Mouse (Mus musculus): ENCODE measurements around the gene Apex2. TPM values are rescaled to one million over a fixed set of nuclear protein-coding genes. Genes with fewer than 3 reads are reported as not detected.

Gene Apex2
- polyA plus RNA-seq (2015; fragmentation: Nextera tagmentation; extraction: Ambion mirVana) = 5.0 and 7.0 TPM in 2 replicates

GRCm38 (mm10) chrX:150589696-150590095, at the start of gene Apex2:
Apex2 (minus strand) TSS chrX:150589868.

GRCm38 (mm10) chrX:150588023-150588764, 1.5 kb downstream of the Apex2 start, which contains the start of gene Pfkfb1:
Pfkfb1 (plus strand) TSS chrX:150588229.

GRCm38 (mm10) chrX:150547239-150547638, 42.4 kb downstream of the Apex2 start, which contains the start of gene Alas2:
Alas2 (plus strand) TSS chrX:150547375.

Small RNA genes within 50 kb of the gene (microRNA-seq; reads per million reads assigned to microRNA genes)
- gene Mir3620 = 0 to 0.10 reads per million in 2 experiments

Other genes with a start within 250 kb of the Apex2 start
- gene Tmem29, start 130.7 kb downstream of the Apex2 start, polyA plus RNA-seq (2015; fragmentation: Nextera tagmentation; extraction: Ambion mirVana) = 10.0 and 10.1 TPM in 2 replicates
- 14.8 and 17.9 TPM in 2 replicates for gene Alas2, start 42.5 kb downstream of the Apex2 start, polyA plus RNA-seq (2015; fragmentation: Nextera tagmentation; extraction: Ambion mirVana)
- 6.9 and 9.1 TPM in 2 replicates for gene Pfkfb1, start 1.6 kb downstream of the Apex2 start, polyA plus RNA-seq (2015; fragmentation: Nextera tagmentation; extraction: Ambion mirVana)
- 5.6 and 6.0 TPM in 2 replicates for gene Tro, start 67.7 kb upstream of the Apex2 start, polyA plus RNA-seq (2015; fragmentation: Nextera tagmentation; extraction: Ambion mirVana)
- gene Maged2, start 224.5 kb upstream of the Apex2 start, polyA plus RNA-seq (2015; fragmentation: Nextera tagmentation; extraction: Ambion mirVana) = 1,100 and 1,110 TPM in 2 replicates

Measured in skeletal muscle tissue, postnatal 0 days (tissue).